In the genomic region with DNA sequence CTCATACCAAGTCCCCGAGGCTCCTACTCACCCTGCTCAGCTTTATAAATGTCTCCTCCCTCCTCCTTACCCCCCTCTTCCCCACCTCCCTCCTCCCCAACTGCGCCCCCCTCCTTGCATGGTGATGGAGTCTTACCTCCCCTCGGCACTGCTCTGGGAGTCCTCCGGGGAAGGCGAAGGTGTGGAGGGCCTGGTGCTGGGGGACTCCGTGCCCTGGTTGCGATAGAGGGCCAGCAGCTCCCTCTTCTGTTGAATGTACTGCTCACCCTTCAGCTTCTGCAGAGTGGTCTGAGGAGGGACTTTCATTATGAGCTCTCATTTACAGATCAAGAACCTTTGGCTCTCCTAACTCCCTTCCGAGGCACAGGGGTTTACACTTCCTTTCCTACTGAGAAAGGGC, we compare ENCODE assay signal across 9 mouse cellular contexts. TPM values are rescaled to one million over a fixed set of nuclear protein-coding genes. Genes with fewer than 3 reads are reported as not detected.
DNase-seq lines count a peak whose midpoint lies in the region; ATAC-seq and TF ChIP-seq lines count a peak whose summit lies in the region.
"Had no signal": no experiment of that assay in that cellular context is flagged by ENCODE, and none has a peak within 500 bp of the region (broad histone marks: within the 10 kb centered on the region; RNA-seq: fewer than 3 reads in every experiment).

No protein-coding gene starts in this region.

- H3K27ac ChIP-seq in forebrain, embryonic 16.5 days (ENCODE audit: low read length) = no peak overlapping the region
- no peak overlapping the region for H3K27ac ChIP-seq in forebrain, embryonic 12.5 days
- no peak overlapping the region for H3K27ac ChIP-seq in midbrain, postnatal 0 days (ENCODE audit: low read depth, low read length)
- no peak overlapping the region for H3K27ac ChIP-seq in midbrain, embryonic 13.5 days
- 0 out of 2 replicates have a peak overlapping the region, but pooled peaks have one; percentile 18 for H3K27ac ChIP-seq in kidney, embryonic 15.5 days
- H3K27ac ChIP-seq in stomach, embryonic 16.5 days (ENCODE audit: low read length) = no peak overlapping the region

- H3K36me3 ChIP-seq in forebrain, embryonic 16.5 days (ENCODE audit: control insufficient read depth, insufficient read depth) = no peaks in the 10 kb centered on the region
- H3K36me3 ChIP-seq in forebrain, embryonic 12.5 days (replicated peaks) = no peaks in the 10 kb centered on the region
- H3K36me3 ChIP-seq in midbrain, postnatal 0 days (ENCODE audit: insufficient read depth, low read length) = no peaks in the 10 kb centered on the region
- no peaks in the 10 kb centered on the region for H3K36me3 ChIP-seq in midbrain, embryonic 13.5 days
- H3K36me3 ChIP-seq in kidney, embryonic 15.5 days = peaks cover 35% of the 10 kb centered on the region
- peaks cover 7% of the 10 kb centered on the region; the same call in 1 of the 2 replicates for H3K36me3 ChIP-seq in stomach, embryonic 16.5 days (ENCODE audit: control insufficient read depth, insufficient read depth, low read length)

- H3K27me3 ChIP-seq in forebrain, embryonic 16.5 days (replicated peaks; ENCODE audit: control insufficient read depth, insufficient read depth, low read length) = peaks cover 25% of the 10 kb centered on the region
- peaks cover 62% of the 10 kb centered on the region for H3K27me3 ChIP-seq in forebrain, embryonic 12.5 days
- H3K27me3 ChIP-seq in midbrain, postnatal 0 days (ENCODE audit: insufficient read depth, low read length) = peaks cover 7% of the 10 kb centered on the region; the same call in 1 of the 2 replicates
- peaks cover 55% of the 10 kb centered on the region for H3K27me3 ChIP-seq in midbrain, embryonic 13.5 days
- 0 out of 2 replicates have a peak, but pooled peaks cover 4% of the 10 kb centered on the region for H3K27me3 ChIP-seq in kidney, embryonic 15.5 days
- H3K27me3 ChIP-seq in stomach, embryonic 16.5 days (ENCODE audit: control insufficient read depth, insufficient read depth, low read length) = no peaks in the 10 kb centered on the region

- 0 out of 2 replicates have a peak, but pooled peaks cover 3% of the 10 kb centered on the region for H3K9me3 ChIP-seq in forebrain, embryonic 16.5 days (ENCODE audit: control insufficient read depth, low read length)
- H3K9me3 ChIP-seq in forebrain, embryonic 12.5 days = no peaks in the 10 kb centered on the region
- no peaks in the 10 kb centered on the region for H3K9me3 ChIP-seq in midbrain, postnatal 0 days (ENCODE audit: low read length)
- H3K9me3 ChIP-seq in midbrain, embryonic 13.5 days = no peaks in the 10 kb centered on the region
- no peaks in the 10 kb centered on the region for H3K9me3 ChIP-seq in kidney, embryonic 15.5 days (replicated peaks)
- H3K9me3 ChIP-seq in stomach, embryonic 16.5 days (replicated peaks; ENCODE audit: control insufficient read depth, low read length) = no peaks in the 10 kb centered on the region

- H3K4me2 ChIP-seq in forebrain, embryonic 16.5 days (ENCODE audit: low read length) = no peak overlapping the region
- no peak overlapping the region; the same call in 1 of the 2 replicates for H3K4me2 ChIP-seq in forebrain, embryonic 12.5 days
- H3K4me2 ChIP-seq in midbrain, postnatal 0 days (ENCODE audit: low read depth, low read length, poor library complexity, severe bottlenecking) = peak overlapping the region; percentile 7; the same call in 1 of the 2 replicates
- no peak overlapping the region for H3K4me2 ChIP-seq in midbrain, embryonic 13.5 days (replicated peaks)
- 0 out of 2 replicates have a peak overlapping the region, but pooled peaks have one; percentile 19 for H3K4me2 ChIP-seq in kidney, embryonic 15.5 days
- no peak overlapping the region for H3K4me2 ChIP-seq in stomach, embryonic 16.5 days (ENCODE audit: low read depth, low read length)

- ATAC-seq in forebrain, embryonic 16.5 days = peak; percentile 13; the same call in 1 of the 2 replicates
- no peak for ATAC-seq in forebrain, embryonic 12.5 days (ENCODE audit: low FRiP score)
- ATAC-seq in midbrain, postnatal 0 days (ENCODE audit: low FRiP score) = no peak
- no peak for ATAC-seq in midbrain, embryonic 13.5 days
- ATAC-seq in kidney, embryonic 15.5 days (replicated peaks; ENCODE audit: low FRiP score) = peak; percentile 40
- ATAC-seq in stomach, embryonic 16.5 days (ENCODE audit: insufficient read depth, low FRiP score) = peak; percentile 35; the same call in 1 of the 2 replicates
- ATAC-seq in megakaryocyte-erythroid progenitor cell, adult 5-6 weeks (replicated peaks; ENCODE audit: low FRiP score, low TSS enrichment, poor library complexity, severe bottlenecking) = no peak

- peak; percentile 44 for TF ChIP-seq CTCF in midbrain, postnatal 0 days (IDR thresholded peaks at IDR 0.05)

- no peak overlapping the region for H3K4me3 ChIP-seq in forebrain, embryonic 16.5 days (replicated peaks; ENCODE audit: low read length)
- H3K4me3 ChIP-seq in forebrain, embryonic 12.5 days (replicated peaks) = no peak overlapping the region
- H3K4me3 ChIP-seq in midbrain, postnatal 0 days (ENCODE audit: low read depth, low read length) = no peak overlapping the region
- no peak overlapping the region for H3K4me3 ChIP-seq in midbrain, embryonic 13.5 days (replicated peaks)
- H3K4me3 ChIP-seq in kidney, embryonic 15.5 days (replicated peaks) = no peak overlapping the region
- H3K4me3 ChIP-seq in stomach, embryonic 16.5 days (replicated peaks; ENCODE audit: low read length) = no peak overlapping the region

- DNase-seq in midbrain, postnatal 0 days (ENCODE audit: low spot score) = no peak
- no peak for DNase-seq in left cerebral cortex, adult 11 months (ENCODE audit: low spot score)
- DNase-seq: layer of hippocampus, postnatal 36 days had no signal

- WGBS in forebrain, embryonic 16.5 days = 0% methylated on average over 8 of the region's 8 CpGs
- 2% methylated on average over 8 of the region's 8 CpGs for WGBS in forebrain, embryonic 12.5 days
- WGBS in midbrain, postnatal 0 days = 7% methylated on average over 8 of the region's 8 CpGs
- WGBS in midbrain, embryonic 13.5 days = 3% methylated on average over 8 of the region's 8 CpGs
- 6% methylated on average over 8 of the region's 8 CpGs for WGBS in kidney, embryonic 15.5 days
- 10% methylated on average over 8 of the region's 8 CpGs for WGBS in stomach, embryonic 16.5 days

- H3K4me1 ChIP-seq in forebrain, embryonic 16.5 days (replicated peaks; ENCODE audit: control insufficient read depth, insufficient read depth, low read length) = peaks cover 17% of the 10 kb centered on the region
- peaks cover 37% of the 10 kb centered on the region for H3K4me1 ChIP-seq in forebrain, embryonic 12.5 days
- peaks cover 9% of the 10 kb centered on the region; the same call in 1 of the 2 replicates for H3K4me1 ChIP-seq in midbrain, postnatal 0 days (ENCODE audit: insufficient read depth, low read length)
- peaks cover 29% of the 10 kb centered on the region for H3K4me1 ChIP-seq in midbrain, embryonic 13.5 days (replicated peaks)
- peaks cover 58% of the 10 kb centered on the region for H3K4me1 ChIP-seq in kidney, embryonic 15.5 days
- H3K4me1 ChIP-seq in stomach, embryonic 16.5 days (ENCODE audit: control insufficient read depth, insufficient read depth, low read length) = peaks cover 15% of the 10 kb centered on the region; the same call in 1 of the 2 replicates

- H3K9ac ChIP-seq in forebrain, embryonic 16.5 days (replicated peaks; ENCODE audit: low read depth, low read length) = no peak overlapping the region
- no peak overlapping the region for H3K9ac ChIP-seq in forebrain, embryonic 12.5 days
- no peak overlapping the region for H3K9ac ChIP-seq in midbrain, postnatal 0 days (replicated peaks; ENCODE audit: low read length, poor library complexity, severe bottlenecking)
- H3K9ac ChIP-seq in midbrain, embryonic 13.5 days (replicated peaks) = no peak overlapping the region
- no peak overlapping the region for H3K9ac ChIP-seq in kidney, embryonic 15.5 days
- H3K9ac ChIP-seq in stomach, embryonic 16.5 days (ENCODE audit: low read length) = no peak overlapping the region

RNA-seq across cellular contexts. Expression of a gene that starts 15.3 kb away (rescaled TPM):
- 13.2 and 18.2 TPM in 2 replicates for polyA plus RNA-seq in forebrain, embryonic 16.5 days (2015; fragmentation: Nextera tagmentation; extraction: Ambion mirVana)
- 16.6 and 19.3 TPM in 2 replicates for polyA plus RNA-seq in forebrain, embryonic 12.5 days (2016; fragmentation: Nextera tagmentation; extraction: Ambion mirVana)
- total RNA-seq in midbrain, postnatal 0 days (2014; rRNA removed) = 9.2 and 15.9 TPM in 2 replicates
- polyA plus RNA-seq in midbrain, postnatal 0 days (2015; fragmentation: Nextera tagmentation; extraction: Ambion mirVana) = 10.4 and 12.9 TPM in 2 replicates
- polyA plus RNA-seq in midbrain, embryonic 13.5 days (2015; fragmentation: Nextera tagmentation; extraction: Ambion mirVana) = 10.2 and 12.1 TPM in 2 replicates
- polyA plus RNA-seq in kidney, embryonic 15.5 days (2015; fragmentation: Nextera tagmentation; extraction: Ambion mirVana) = 73.2 and 83.3 TPM in 2 replicates
- 82.6 and 91.1 TPM in 2 replicates for polyA plus RNA-seq in stomach, embryonic 16.5 days (2015; fragmentation: Nextera tagmentation; extraction: Ambion mirVana)
- 8.6 and 9.5 TPM in 2 replicates for total RNA-seq in megakaryocyte-erythroid progenitor cell, adult 5-6 weeks (2014; fragmentation: Nextera tagmentation)
- 4.7 and 6.3 TPM in 2 replicates for total RNA-seq in megakaryocyte-erythroid progenitor cell, adult 5-6 weeks (2017)

RNA-seq across cellular contexts. Expression of a gene that starts 16.1 kb away (rescaled TPM):
- 0.07 TPM in 1 of 2 replicates, not detected in the other for polyA plus RNA-seq in forebrain, embryonic 16.5 days (2015; fragmentation: Nextera tagmentation; extraction: Ambion mirVana)
- polyA plus RNA-seq in forebrain, embryonic 12.5 days (2016; fragmentation: Nextera tagmentation; extraction: Ambion mirVana) = 0.05 and 0.09 TPM in 2 replicates
- 0.22 and 0.24 TPM in 2 replicates for total RNA-seq in midbrain, postnatal 0 days (2014; rRNA removed)
- polyA plus RNA-seq in midbrain, postnatal 0 days (2015; fragmentation: Nextera tagmentation; extraction: Ambion mirVana) = 0.35 and 0.54 TPM in 2 replicates
- 0.08 and 0.23 TPM in 2 replicates for polyA plus RNA-seq in midbrain, embryonic 13.5 days (2015; fragmentation: Nextera tagmentation; extraction: Ambion mirVana)
- polyA plus RNA-seq in kidney, embryonic 15.5 days (2015; fragmentation: Nextera tagmentation; extraction: Ambion mirVana) = 4.7 and 4.9 TPM in 2 replicates
- polyA plus RNA-seq in stomach, embryonic 16.5 days (2015; fragmentation: Nextera tagmentation; extraction: Ambion mirVana) = 6.3 and 8.2 TPM in 2 replicates
- not detected in 2 replicates for total RNA-seq in megakaryocyte-erythroid progenitor cell, adult 5-6 weeks (2014; fragmentation: Nextera tagmentation)
- not detected in 2 replicates for total RNA-seq in megakaryocyte-erythroid progenitor cell, adult 5-6 weeks (2017)

RNA-seq across cellular contexts. Expression of a gene that starts 44.0 kb away (rescaled TPM):
- 0.34 and 0.39 TPM in 2 replicates for polyA plus RNA-seq in forebrain, embryonic 16.5 days (2015; fragmentation: Nextera tagmentation; extraction: Ambion mirVana)
- 0.24 and 0.49 TPM in 2 replicates for polyA plus RNA-seq in forebrain, embryonic 12.5 days (2016; fragmentation: Nextera tagmentation; extraction: Ambion mirVana)
- 1.5 and 1.8 TPM in 2 replicates for total RNA-seq in midbrain, postnatal 0 days (2014; rRNA removed)
- polyA plus RNA-seq in midbrain, postnatal 0 days (2015; fragmentation: Nextera tagmentation; extraction: Ambion mirVana) = 1.8 TPM in 2 replicates
- 0.39 and 0.46 TPM in 2 replicates for polyA plus RNA-seq in midbrain, embryonic 13.5 days (2015; fragmentation: Nextera tagmentation; extraction: Ambion mirVana)
- polyA plus RNA-seq in kidney, embryonic 15.5 days (2015; fragmentation: Nextera tagmentation; extraction: Ambion mirVana) = 4.4 and 4.8 TPM in 2 replicates
- polyA plus RNA-seq in stomach, embryonic 16.5 days (2015; fragmentation: Nextera tagmentation; extraction: Ambion mirVana) = 5.8 and 9.7 TPM in 2 replicates
- 1.4 TPM in 1 of 2 replicates, not detected in the other for total RNA-seq in megakaryocyte-erythroid progenitor cell, adult 5-6 weeks (2014; fragmentation: Nextera tagmentation)
- not detected in 2 replicates for total RNA-seq in megakaryocyte-erythroid progenitor cell, adult 5-6 weeks (2017)

RNA-seq across cellular contexts. Expression of a gene that starts 50.8 kb away (rescaled TPM):
- polyA plus RNA-seq in forebrain, embryonic 16.5 days (2015; fragmentation: Nextera tagmentation; extraction: Ambion mirVana) = 10.4 and 11.6 TPM in 2 replicates
- polyA plus RNA-seq in forebrain, embryonic 12.5 days (2016; fragmentation: Nextera tagmentation; extraction: Ambion mirVana) = 12.7 and 14.0 TPM in 2 replicates
- total RNA-seq in midbrain, postnatal 0 days (2014; rRNA removed) = 24.4 TPM in 2 replicates
- polyA plus RNA-seq in midbrain, postnatal 0 days (2015; fragmentation: Nextera tagmentation; extraction: Ambion mirVana) = 14.5 and 15.7 TPM in 2 replicates
- polyA plus RNA-seq in midbrain, embryonic 13.5 days (2015; fragmentation: Nextera tagmentation; extraction: Ambion mirVana) = 11.3 and 13.3 TPM in 2 replicates
- 58.7 and 62.6 TPM in 2 replicates for polyA plus RNA-seq in kidney, embryonic 15.5 days (2015; fragmentation: Nextera tagmentation; extraction: Ambion mirVana)
- 69.4 and 73.1 TPM in 2 replicates for polyA plus RNA-seq in stomach, embryonic 16.5 days (2015; fragmentation: Nextera tagmentation; extraction: Ambion mirVana)
- total RNA-seq in megakaryocyte-erythroid progenitor cell, adult 5-6 weeks (2014; fragmentation: Nextera tagmentation) = 5.2 and 8.8 TPM in 2 replicates
- total RNA-seq in megakaryocyte-erythroid progenitor cell, adult 5-6 weeks (2017) = 6.0 and 7.8 TPM in 2 replicates

Comparison
In these comparisons a context has a peak if more than half of its experiments do, and no peak if none do; other contexts are left out.
1. ATAC-seq: peak in forebrain, embryonic 16.5 days (single experiment), kidney, embryonic 15.5 days (single experiment) and stomach, embryonic 16.5 days (single experiment); none in forebrain, embryonic 12.5 days (single experiment), midbrain, postnatal 0 days (single experiment), midbrain, embryonic 13.5 days (single experiment) and megakaryocyte-erythroid progenitor cell, adult 5-6 weeks (single experiment).
2. H3K4me2 ChIP-seq: peak in midbrain, postnatal 0 days (single experiment) and kidney, embryonic 15.5 days (single experiment); none in forebrain, embryonic 16.5 days (single experiment), forebrain, embryonic 12.5 days (single experiment), midbrain, embryonic 13.5 days (single experiment) and stomach, embryonic 16.5 days (single experiment).